Mouse (Mus musculus): ENCODE measurements around the gene Nckipsd. TPM values are rescaled to one million over a fixed set of nuclear protein-coding genes. Genes with fewer than 3 reads are reported as not detected.

The Nckipsd gene
- polyA plus RNA-seq, 1 experiment from 2014 or later = 13.9 TPM

GRCm38 (mm10) chr9:108782836-108783547 is 25.2 kb upstream of the Nckipsd start:
- Histone ChIP-seq H3K4me1 (ENCODE audit: control insufficient read depth, insufficient read depth, low read length) (peaks cover 5% of the 10 kb centered on the region; the same call in 1 of the 2 replicates), H3K27ac (replicated peaks; ENCODE audit: low read depth, low read length) (no peak overlapping the region), H3K4me2 (ENCODE audit: low read depth, severe bottlenecking) (peak overlapping the region; percentile 63), H3K36me3 (ENCODE audit: control insufficient read depth, insufficient read depth, low read length) (no peaks in the 10 kb centered on the region; the same call in 1 of the 2 replicates), H3K9me3 (ENCODE audit: control insufficient read depth, low read length) (no peaks in the 10 kb centered on the region), H3K4me3 (ENCODE audit: low read depth, low read length) (peak overlapping the region; percentile 90), H3K9ac (ENCODE audit: low read length) (peak overlapping the region; percentile 56), H3K27me3 (ENCODE audit: control insufficient read depth, insufficient read depth, low read length) (no peaks in the 10 kb centered on the region)
- DNase-seq (ENCODE audit: low spot score) (no peak), ATAC-seq (ENCODE audit: insufficient number of reproducible peaks, low FRiP score, low TSS enrichment, low read depth) (peak; percentile 4; the same call in 1 of the 2 replicates)
- 36% methylated on average over 9 of the region's 9 CpGs for WGBS

- Histone ChIP-seq H3K27me3 (ENCODE audit: control insufficient read depth, insufficient read depth, low read length) (no peaks in the 10 kb centered on the region), H3K4me3 (ENCODE audit: low read depth, low read length) (peak within 1 kb of the TSS; percentile 90), H3K27ac (replicated peaks; ENCODE audit: low read depth, low read length) (peak within 1 kb of the TSS; percentile 69), H3K36me3 (ENCODE audit: control insufficient read depth, insufficient read depth, low read length) (no peaks in the 10 kb centered on the region; the same call in 1 of the 2 replicates), H3K4me1 (ENCODE audit: control insufficient read depth, insufficient read depth, low read length) (peaks cover 5% of the 10 kb centered on the region; the same call in 1 of the 2 replicates), H3K4me2 (ENCODE audit: low read depth, severe bottlenecking) (peak within 1 kb of the TSS; percentile 63), H3K9me3 (ENCODE audit: control insufficient read depth, low read length) (no peaks in the 10 kb centered on the region), H3K9ac (ENCODE audit: low read length) (peak within 1 kb of the TSS; percentile 98)
- ATAC-seq (ENCODE audit: insufficient number of reproducible peaks, low FRiP score, low TSS enrichment, low read depth) = peak; percentile 97
- DNase-seq (ENCODE audit: low spot score) = peak; percentile 98
- WGBS = under 1% methylated on average over 56 of the region's 56 CpGs
These were observed 24.4 kb upstream of the Nckipsd start, which contains the start of gene Ip6k2 for GRCm38 (mm10) chr9:108783548-108784463. Ip6k2 (plus strand) TSS chr9:108783796.

GRCm38 (mm10) chr9:108785416-108785815 is 22.8 kb upstream of the Nckipsd start:
- peak overlapping the region; percentile 63 for H3K4me2 ChIP-seq (ENCODE audit: low read depth, severe bottlenecking)
- H3K4me1 ChIP-seq (ENCODE audit: control insufficient read depth, insufficient read depth, low read length) = peaks cover 5% of the 10 kb centered on the region; the same call in 1 of the 2 replicates
- H3K4me3 ChIP-seq (ENCODE audit: low read depth, low read length) = peak overlapping the region; percentile 90
- ATAC-seq (ENCODE audit: insufficient number of reproducible peaks, low FRiP score, low TSS enrichment, low read depth) (no peak), DNase-seq (ENCODE audit: low spot score) (no peak)
- no peaks in the 10 kb centered on the region for H3K27me3 ChIP-seq (ENCODE audit: control insufficient read depth, insufficient read depth, low read length)
- H3K36me3 ChIP-seq (ENCODE audit: control insufficient read depth, insufficient read depth, low read length) = no peaks in the 10 kb centered on the region; the same call in 1 of the 2 replicates
- no peaks in the 10 kb centered on the region for H3K9me3 ChIP-seq (ENCODE audit: control insufficient read depth, low read length)
- H3K9ac ChIP-seq (ENCODE audit: low read length) = peak overlapping the region; percentile 45
- H3K27ac ChIP-seq (replicated peaks; ENCODE audit: low read depth, low read length) = no peak overlapping the region

GRCm38 (mm10) chr9:108786494-108786893 is 21.7 kb upstream of the Nckipsd start:
- H3K4me2 ChIP-seq (ENCODE audit: low read depth, severe bottlenecking) = no peak overlapping the region
- 96% methylated on average over 1 of the region's 1 CpGs for WGBS
- H3K27me3 ChIP-seq (ENCODE audit: control insufficient read depth, insufficient read depth, low read length) = no peaks in the 10 kb centered on the region
- DNase-seq (ENCODE audit: low spot score) (no peak), ATAC-seq (ENCODE audit: insufficient number of reproducible peaks, low FRiP score, low TSS enrichment, low read depth) (no peak)
- H3K9ac ChIP-seq (ENCODE audit: low read length) = no peak overlapping the region
- peaks cover 5% of the 10 kb centered on the region; the same call in 1 of the 2 replicates for H3K4me1 ChIP-seq (ENCODE audit: control insufficient read depth, insufficient read depth, low read length)
- no peak overlapping the region for H3K4me3 ChIP-seq (ENCODE audit: low read depth, low read length)
- H3K36me3 ChIP-seq (ENCODE audit: control insufficient read depth, insufficient read depth, low read length) = no peaks in the 10 kb centered on the region; the same call in 1 of the 2 replicates
- no peak overlapping the region for H3K27ac ChIP-seq (replicated peaks; ENCODE audit: low read depth, low read length)
- H3K9me3 ChIP-seq (ENCODE audit: control insufficient read depth, low read length) = no peaks in the 10 kb centered on the region

DNA sequence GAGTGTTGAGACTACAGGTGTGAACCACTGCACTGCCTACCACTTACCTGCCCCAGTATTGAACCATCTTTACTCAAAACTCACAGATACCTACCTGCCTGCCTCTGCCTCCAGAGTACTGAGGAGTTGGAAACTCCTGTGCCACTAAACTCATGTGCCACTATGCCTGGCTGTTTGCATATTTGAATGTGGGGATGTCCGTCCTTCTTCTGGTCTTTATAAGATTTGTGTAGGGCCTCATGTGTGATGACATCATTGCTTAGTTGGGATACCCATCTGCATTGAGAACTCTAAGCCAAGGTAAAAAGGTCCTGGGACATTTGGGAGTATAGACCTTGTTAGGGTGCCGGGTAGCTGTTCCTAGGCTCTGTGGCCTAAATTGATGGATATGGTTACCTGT is 21.1 kb upstream of the Nckipsd start:
- no peaks in the 10 kb centered on the region for H3K9me3 ChIP-seq (ENCODE audit: control insufficient read depth, low read length)
- no peak overlapping the region for H3K9ac ChIP-seq (ENCODE audit: low read length)
- 93% methylated on average over 2 of the region's 2 CpGs for WGBS
- H3K4me1 ChIP-seq (ENCODE audit: control insufficient read depth, insufficient read depth, low read length) = peaks cover 5% of the 10 kb centered on the region; the same call in 1 of the 2 replicates
- DNase-seq (ENCODE audit: low spot score) (no peak), ATAC-seq (ENCODE audit: insufficient number of reproducible peaks, low FRiP score, low TSS enrichment, low read depth) (no peak)
- no peaks in the 10 kb centered on the region for H3K27me3 ChIP-seq (ENCODE audit: control insufficient read depth, insufficient read depth, low read length)
- H3K36me3 ChIP-seq (ENCODE audit: control insufficient read depth, insufficient read depth, low read length) = no peaks in the 10 kb centered on the region; the same call in 1 of the 2 replicates
- H3K4me3 ChIP-seq (ENCODE audit: low read depth, low read length) = no peak overlapping the region
- no peak overlapping the region for H3K4me2 ChIP-seq (ENCODE audit: low read depth, severe bottlenecking)
- H3K27ac ChIP-seq (replicated peaks; ENCODE audit: low read depth, low read length) = no peak overlapping the region

- H3K9ac ChIP-seq (ENCODE audit: low read length) = no peak overlapping the region
- no peaks in the 10 kb centered on the region; the same call in 1 of the 2 replicates for H3K36me3 ChIP-seq (ENCODE audit: control insufficient read depth, insufficient read depth, low read length)
- H3K9me3 ChIP-seq (ENCODE audit: control insufficient read depth, low read length) = no peaks in the 10 kb centered on the region
- peaks cover 9% of the 10 kb centered on the region; the same call in 1 of the 2 replicates for H3K4me1 ChIP-seq (ENCODE audit: control insufficient read depth, insufficient read depth, low read length)
- DNase-seq (ENCODE audit: low spot score) (no peak), ATAC-seq (ENCODE audit: insufficient number of reproducible peaks, low FRiP score, low TSS enrichment, low read depth) (no peak)
- H3K27ac ChIP-seq (replicated peaks; ENCODE audit: low read depth, low read length) = no peak overlapping the region
- H3K4me3 ChIP-seq (ENCODE audit: low read depth, low read length) = no peak overlapping the region
- H3K4me2 ChIP-seq (ENCODE audit: low read depth, severe bottlenecking) = no peak overlapping the region
- no peaks in the 10 kb centered on the region for H3K27me3 ChIP-seq (ENCODE audit: control insufficient read depth, insufficient read depth, low read length)
- 66% methylated on average over 3 of the region's 3 CpGs for WGBS
These were observed 19.5 kb upstream of the Nckipsd start for GRCm38 (mm10) chr9:108788713-108789112.

DNA sequence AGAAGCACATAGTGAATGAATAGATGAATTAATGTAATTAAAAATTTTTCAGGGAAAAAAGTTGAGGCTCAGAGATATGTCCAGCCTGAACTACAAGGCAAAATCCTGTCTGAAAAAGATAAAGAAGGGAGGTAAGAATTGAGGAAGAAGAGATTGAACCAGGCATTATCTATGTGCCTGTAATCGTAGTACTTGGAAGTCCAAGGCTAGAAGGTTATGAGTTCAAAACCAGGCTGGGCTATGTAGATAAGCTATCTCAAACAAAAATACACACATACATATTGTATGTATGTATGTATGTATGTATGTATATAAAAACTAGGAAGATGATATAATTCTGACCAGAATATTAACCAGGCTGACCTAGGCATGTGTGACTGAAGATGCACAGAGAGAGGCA is 15.9 kb upstream of the Nckipsd start:
- Histone ChIP-seq H3K27ac (replicated peaks; ENCODE audit: low read depth, low read length) (no peak overlapping the region), H3K9me3 (ENCODE audit: control insufficient read depth, low read length) (no peaks in the 10 kb centered on the region), H3K4me1 (ENCODE audit: control insufficient read depth, insufficient read depth, low read length) (0 out of 2 replicates have a peak, but pooled peaks cover 4% of the 10 kb centered on the region), H3K9ac (ENCODE audit: low read length) (no peak overlapping the region), H3K27me3 (ENCODE audit: control insufficient read depth, insufficient read depth, low read length) (no peaks in the 10 kb centered on the region), H3K36me3 (ENCODE audit: control insufficient read depth, insufficient read depth, low read length) (peaks cover 5% of the 10 kb centered on the region; the same call in 1 of the 2 replicates), H3K4me3 (ENCODE audit: low read depth, low read length) (no peak overlapping the region), H3K4me2 (ENCODE audit: low read depth, severe bottlenecking) (no peak overlapping the region)
- no peak for ATAC-seq (ENCODE audit: insufficient number of reproducible peaks, low FRiP score, low TSS enrichment, low read depth)
- no peak for DNase-seq (ENCODE audit: low spot score)
- WGBS = 90% methylated on average over 1 of the region's 1 CpGs

DNA sequence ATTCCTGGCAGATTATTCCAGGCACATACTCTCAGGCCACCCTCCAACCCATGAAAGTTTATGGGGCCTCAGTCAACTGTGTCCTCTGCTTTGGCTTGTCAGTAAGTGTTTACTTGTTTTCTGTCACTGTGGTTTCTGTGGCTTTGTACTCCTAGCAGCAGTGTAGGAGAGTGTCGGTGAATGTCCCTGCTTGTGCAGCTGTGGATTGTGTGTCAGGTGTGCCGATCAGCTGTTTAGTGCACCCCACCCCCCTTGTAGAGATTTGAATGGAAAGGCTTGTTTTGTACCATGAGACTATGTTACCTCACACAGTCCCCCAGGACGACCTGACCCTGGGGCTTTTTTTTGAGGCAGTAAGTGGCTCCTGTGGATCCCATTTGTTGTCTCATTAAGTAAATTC is 15.4 kb upstream of the Nckipsd start:
- Histone ChIP-seq H3K27me3 (ENCODE audit: control insufficient read depth, insufficient read depth, low read length) (no peaks in the 10 kb centered on the region), H3K4me2 (ENCODE audit: low read depth, severe bottlenecking) (no peak overlapping the region), H3K4me3 (ENCODE audit: low read depth, low read length) (no peak overlapping the region), H3K4me1 (ENCODE audit: control insufficient read depth, insufficient read depth, low read length) (0 out of 2 replicates have a peak, but pooled peaks cover 4% of the 10 kb centered on the region), H3K27ac (replicated peaks; ENCODE audit: low read depth, low read length) (no peak overlapping the region), H3K9me3 (ENCODE audit: control insufficient read depth, low read length) (no peaks in the 10 kb centered on the region), H3K9ac (ENCODE audit: low read length) (no peak overlapping the region), H3K36me3 (ENCODE audit: control insufficient read depth, insufficient read depth, low read length) (peaks cover 9% of the 10 kb centered on the region; the same call in 1 of the 2 replicates)
- 61% methylated on average over 3 of the region's 3 CpGs for WGBS
- DNase-seq (ENCODE audit: low spot score) = no peak
- no peak for ATAC-seq (ENCODE audit: insufficient number of reproducible peaks, low FRiP score, low TSS enrichment, low read depth)

Data from limb, embryonic 11.5 days (tissue).